Mouse (Mus musculus): ENCODE measurements at regions not wholly inside any gene's neighbourhood (a gene's known extent, or its start where the extent isn't known, plus 50 kb on each side); places are given as distances from the start of the nearest gene placed in this dataset.

DNA sequence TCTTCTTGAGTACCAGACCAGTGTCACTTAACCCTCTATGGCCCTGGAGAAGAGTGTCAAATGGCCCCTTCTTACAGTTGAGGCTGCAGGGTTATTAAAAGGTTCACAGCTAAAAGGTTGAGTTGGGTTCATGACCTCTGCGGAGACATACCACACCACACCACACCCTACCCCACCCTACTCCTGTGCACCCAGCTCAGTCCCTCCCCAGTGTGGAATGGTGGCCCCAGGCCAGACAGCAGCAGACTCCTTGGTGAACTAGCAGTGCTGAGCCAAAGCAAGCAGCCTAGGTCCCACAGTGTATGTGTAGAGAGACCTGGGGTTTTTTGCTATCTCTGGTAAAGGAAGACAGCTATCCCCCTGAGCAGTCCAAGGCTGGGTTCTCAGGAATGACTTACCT, 54.5 kb upstream of the Tmprss2 start:
- Histone ChIP-seq H3K9me3 (ENCODE audit: control insufficient read depth, low read length) (no peaks in the 10 kb centered on the region), H3K4me2 (ENCODE audit: low read depth, low read length) (no peak overlapping the region)

More for the DNA sequence above, 54.5 kb upstream of the Tmprss2 start:
- no peaks in the 10 kb centered on the region for H3K27me3 ChIP-seq (replicated peaks; ENCODE audit: control insufficient read depth, insufficient read depth, low read length)
- no peaks in the 10 kb centered on the region for H3K36me3 ChIP-seq (ENCODE audit: control insufficient read depth, insufficient read depth, low read length)
- peak overlapping the region; percentile 10; the same call in 1 of the 2 replicates for H3K9ac ChIP-seq (ENCODE audit: low read depth, low read length)
- no peak overlapping the region for H3K4me3 ChIP-seq (ENCODE audit: low read length)
- ATAC-seq, result peak; percentile 84
- no peak overlapping the region for H3K27ac ChIP-seq (ENCODE audit: low read length)
- H3K4me1 ChIP-seq (ENCODE audit: control insufficient read depth, insufficient read depth, low read length), result peaks cover 11% of the 10 kb centered on the region
- WGBS, result 60% methylated on average over 1 of the region's 1 CpGs

All from intestine, embryonic 16.5 days (tissue).